Mouse (Mus musculus) lung, embryonic 16.5 days (tissue): Measurements from ENCODE around the gene Atxn1. TPM values are rescaled to one million over a fixed set of nuclear protein-coding genes. Genes with fewer than 3 reads are reported as not detected.

Experiments
- ATAC-seq: fragments of 200-750 bp; cut with Nextera tagmentation; 2 replicates; pipeline ENCODE4 v1.8.0; 2017; ENCODE audit warnings: low read depth, mild to moderate bottlenecking, moderate library complexity
- H3K27ac ChIP-seq: fragments of 300-500 bp; sonication (generic); 2 replicates; pipeline ENCODE4 v1.5.1; 2014; ENCODE audit warnings: mild to moderate bottlenecking, control low read depth, low read length
- H3K27me3 ChIP-seq: fragments of 300-500 bp; sonication (generic); 2 replicates; pipeline ENCODE4 v1.6.1; 2014; ENCODE audit warnings: low read depth, low read length, mixed read lengths; ENCODE audit not compliant: control insufficient read depth, insufficient read depth
- H3K36me3 ChIP-seq: fragments of 300-500 bp; sonication (generic); 2 replicates; pipeline ENCODE4 v1.6.1; 2014; ENCODE audit warnings: low read length; ENCODE audit not compliant: control insufficient read depth, insufficient read depth
- H3K4me1 ChIP-seq: fragments of 300-500 bp; sonication (generic); replicated peaks from 2 replicates; pipeline ENCODE4 v1.6.1; 2014; ENCODE audit warnings: low read length, mixed read lengths; ENCODE audit not compliant: control insufficient read depth, insufficient read depth
- H3K4me2 ChIP-seq: fragments of 300-500 bp; sonication (generic); 2 replicates; pipeline ENCODE4 v1.6.1; 2014; ENCODE audit warnings: low read depth, low read length, control low read depth
- H3K4me3 ChIP-seq: fragments of 300-500 bp; sonication (generic); 2 replicates; pipeline ENCODE4 v1.5.1; 2014; ENCODE audit warnings: mild to moderate bottlenecking, low read length, control low read depth
- H3K9ac ChIP-seq: fragments of 300-500 bp; sonication (generic); 2 replicates; pipeline ENCODE4 v1.6.1; 2014; ENCODE audit warnings: low read length, control low read depth
- H3K9me3 ChIP-seq: fragments of 300-500 bp; sonication (generic); 2 replicates; pipeline ENCODE4 v1.6.1; 2016; ENCODE audit warnings: low read length; ENCODE audit not compliant: control insufficient read depth
- WGBS: fragments of 180-500 bp; shearing (Covaris S2); extraction: QIAGEN DNeasy Blood & Tissue Kit; methylation state at CpG from one replicate; pipeline ENCODE4 v1.1.7; 2014; 5-methylcytosine and 5-hydroxymethylcytosine counted together
- polyA plus RNA-seq: library from polyadenylated mRNA; unstranded; fragments of >200 nt; fragmentation: Nextera tagmentation; extraction: Ambion mirVana; gene quantifications from 2 replicates; pipeline ENCODE4 v1.2.1, GENCODE M21; 2015

Atxn1 gene
- polyA plus RNA-seq, 1 experiment from 2014 or later, result 8.3 TPM

GRCm38 (mm10) chr13:45857416-45857815, 107.4 kb downstream of the Atxn1 start:
- H3K4me3 ChIP-seq, result no peak overlapping the region
- no peaks in the 10 kb centered on the region for H3K36me3 ChIP-seq
- WGBS, result 67% methylated on average over 8 of the region's 8 CpGs
- no peaks in the 10 kb centered on the region for H3K9me3 ChIP-seq
- H3K27ac ChIP-seq, result no peak overlapping the region
- no peak overlapping the region for H3K9ac ChIP-seq
- H3K27me3 ChIP-seq, result no peaks in the 10 kb centered on the region
- H3K4me2 ChIP-seq, result no peak overlapping the region
- no peaks in the 10 kb centered on the region; the same call in 1 of the 2 replicates for H3K4me1 ChIP-seq
- ATAC-seq, result peak; percentile 17; the same call in 1 of the 2 replicates

GRCm38 (mm10) chr13:45854531-45854930, 110.3 kb downstream of the Atxn1 start:
- H3K27me3 ChIP-seq, result no peaks in the 10 kb centered on the region
- H3K4me1 ChIP-seq, result no peaks in the 10 kb centered on the region; the same call in 1 of the 2 replicates
- no peak overlapping the region for H3K9ac ChIP-seq
- H3K27ac ChIP-seq, result no peak overlapping the region
- no peak overlapping the region for H3K4me3 ChIP-seq
- H3K36me3 ChIP-seq, result no peaks in the 10 kb centered on the region
- no peak for ATAC-seq
- WGBS, result 77% methylated on average over 5 of the region's 5 CpGs
- H3K4me2 ChIP-seq, result no peak overlapping the region
- no peaks in the 10 kb centered on the region for H3K9me3 ChIP-seq

GRCm38 (mm10) chr13:45853691-45854090, 111.1 kb downstream of the Atxn1 start:
- Histone ChIP-seq H3K27me3 (no peaks in the 10 kb centered on the region), H3K36me3 (no peaks in the 10 kb centered on the region), H3K4me3 (no peak overlapping the region), H3K27ac (no peak overlapping the region), H3K9ac (no peak overlapping the region), H3K9me3 (no peaks in the 10 kb centered on the region), H3K4me2 (no peak overlapping the region), H3K4me1 (no peaks in the 10 kb centered on the region; the same call in 1 of the 2 replicates)
- WGBS, result 78% methylated on average over 6 of the region's 6 CpGs
- no peak for ATAC-seq

GRCm38 (mm10) chr13:45852288-45852687, 112.5 kb downstream of the Atxn1 start:
- WGBS, result 60% methylated on average over 2 of the region's 2 CpGs
- no peak overlapping the region for H3K4me3 ChIP-seq
- H3K36me3 ChIP-seq, result no peaks in the 10 kb centered on the region

GRCm38 (mm10) chr13:45851746-45852145, 113.1 kb downstream of the Atxn1 start:
- Histone ChIP-seq H3K9ac (no peak overlapping the region), H3K4me2 (no peak overlapping the region), H3K27me3 (no peaks in the 10 kb centered on the region), H3K9me3 (no peaks in the 10 kb centered on the region), H3K4me1 (no peaks in the 10 kb centered on the region), H3K4me3 (no peak overlapping the region), H3K27ac (no peak overlapping the region), H3K36me3 (no peaks in the 10 kb centered on the region)
- WGBS, result 75% methylated on average over 2 of the region's 2 CpGs
- no peak for ATAC-seq

More at GRCm38 (mm10) chr13:45852288-45852687, 112.5 kb downstream of the Atxn1 start:
- Histone ChIP-seq H3K27ac (no peak overlapping the region), H3K27me3 (no peaks in the 10 kb centered on the region), H3K4me2 (no peak overlapping the region), H3K9me3 (no peaks in the 10 kb centered on the region), H3K4me1 (no peaks in the 10 kb centered on the region; the same call in 1 of the 2 replicates), H3K9ac (no peak overlapping the region)
- no peak for ATAC-seq

GRCm38 (mm10) chr13:45851156-45851555, 113.7 kb downstream of the Atxn1 start:
- Histone ChIP-seq H3K9me3 (no peaks in the 10 kb centered on the region), H3K36me3 (no peaks in the 10 kb centered on the region), H3K4me1 (no peaks in the 10 kb centered on the region), H3K27me3 (no peaks in the 10 kb centered on the region), H3K27ac (no peak overlapping the region), H3K9ac (no peak overlapping the region), H3K4me2 (no peak overlapping the region), H3K4me3 (no peak overlapping the region)
- 87% methylated on average over 4 of the region's 4 CpGs for WGBS
- ATAC-seq, result no peak

- no peak overlapping the region for H3K4me2 ChIP-seq
- no peaks in the 10 kb centered on the region for H3K9me3 ChIP-seq
- H3K27me3 ChIP-seq, result no peaks in the 10 kb centered on the region
- H3K4me1 ChIP-seq, result no peaks in the 10 kb centered on the region
- no peak overlapping the region for H3K9ac ChIP-seq
- no peak overlapping the region for H3K27ac ChIP-seq
- H3K4me3 ChIP-seq, result no peak overlapping the region
- no peak for ATAC-seq
- 81% methylated on average over 5 of the region's 5 CpGs for WGBS
- H3K36me3 ChIP-seq, result no peaks in the 10 kb centered on the region
Observed at GRCm38 (mm10) chr13:45850181-45850974, 114.4 kb downstream of the Atxn1 start.

GRCm38 (mm10) chr13:45849145-45850023, 115.4 kb downstream of the Atxn1 start:
- no peak for ATAC-seq
- no peak overlapping the region for H3K4me2 ChIP-seq
- H3K27ac ChIP-seq, result no peak overlapping the region
- no peak overlapping the region for H3K4me3 ChIP-seq
- no peaks in the 10 kb centered on the region for H3K27me3 ChIP-seq
- WGBS, result 78% methylated on average over 7 of the region's 7 CpGs
- no peaks in the 10 kb centered on the region for H3K36me3 ChIP-seq
- H3K9ac ChIP-seq, result no peak overlapping the region
- H3K9me3 ChIP-seq, result no peaks in the 10 kb centered on the region
- H3K4me1 ChIP-seq, result no peaks in the 10 kb centered on the region

- no peak for ATAC-seq
- H3K27ac ChIP-seq, result no peak overlapping the region
- no peaks in the 10 kb centered on the region for H3K9me3 ChIP-seq
- no peaks in the 10 kb centered on the region for H3K36me3 ChIP-seq
- 78% methylated on average over 5 of the region's 5 CpGs for WGBS
- no peak overlapping the region for H3K4me3 ChIP-seq
- H3K9ac ChIP-seq, result no peak overlapping the region
- no peak overlapping the region for H3K4me2 ChIP-seq
- no peaks in the 10 kb centered on the region for H3K4me1 ChIP-seq
- H3K27me3 ChIP-seq, result no peaks in the 10 kb centered on the region
Observed at GRCm38 (mm10) chr13:45842511-45843055, 122.2 kb downstream of the Atxn1 start.
